Mouse (Mus musculus) brown adipose tissue, adult 24 weeks (tissue): Measurements from ENCODE around the gene Gpr35. TPM values are rescaled to one million over a fixed set of nuclear protein-coding genes. Genes with fewer than 3 reads are reported as not detected.

ENCODE experiments used
- H3K27ac ChIP-seq: fragments of 200-500 bp; replicated peaks from 2 replicates; pipeline ENCODE4 v1.5.1; 2012; ENCODE audit warnings: low read depth, mild to moderate bottlenecking, low read length
- H3K4me1 ChIP-seq: fragments of 200-500 bp; 2 replicates; pipeline ENCODE4 v1.6.1; 2012; ENCODE audit warnings: low read length, mixed read lengths; ENCODE audit not compliant: control insufficient read depth, insufficient read depth, insufficient read length
- H3K4me3 ChIP-seq: fragments of 200-500 bp; 2 replicates; pipeline ENCODE4 v1.5.1; 2012; ENCODE audit warnings: low read depth, mild to moderate bottlenecking, low read length, moderate library complexity; ENCODE audit not compliant: insufficient read depth
- polyA plus RNA-seq: library from polyadenylated mRNA; stranded (reverse); fragments of >200 nt; gene quantifications from 2 replicates; pipeline ENCODE4 v1.2.4, GENCODE M21; 2012; ENCODE audit not compliant: missing spikeins, insufficient read depth, insufficient read length

Gpr35 gene
- polyA plus RNA-seq, 1 experiment = not detected

GRCm38 (mm10) chr1:93031199-93031598, 80.5 kb downstream of the Gpr35 start:
- Histone ChIP-seq H3K4me3 (no peak overlapping the region), H3K27ac (no peak overlapping the region), H3K4me1 (peaks cover 4% of the 10 kb centered on the region; the same call in 1 of the 2 replicates)

DNA sequence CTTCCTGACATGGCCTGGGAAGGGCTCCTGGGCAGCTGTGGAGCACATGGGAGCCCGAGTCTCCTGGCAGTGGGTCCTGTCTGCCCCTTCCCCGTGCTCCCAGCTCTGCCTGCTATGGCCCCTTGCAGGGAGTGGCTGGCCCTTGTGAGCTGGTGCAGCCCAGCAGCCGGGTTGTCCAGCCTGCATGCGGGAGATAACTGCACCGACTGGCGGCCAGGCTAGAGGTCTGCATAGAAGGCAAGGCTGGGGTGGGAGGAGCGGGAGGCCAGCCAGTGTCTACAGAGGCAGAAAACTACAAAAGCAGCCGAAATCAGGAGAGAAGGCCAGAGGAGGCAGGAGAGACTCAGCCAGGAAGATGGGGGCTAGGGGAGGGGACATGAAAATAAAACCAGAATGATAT, 83.3 kb downstream of the Gpr35 start:
- Histone ChIP-seq H3K4me3 (no peak overlapping the region), H3K27ac (no peak overlapping the region), H3K4me1 (peaks cover 2% of the 10 kb centered on the region; the same call in 1 of the 2 replicates)

DNA sequence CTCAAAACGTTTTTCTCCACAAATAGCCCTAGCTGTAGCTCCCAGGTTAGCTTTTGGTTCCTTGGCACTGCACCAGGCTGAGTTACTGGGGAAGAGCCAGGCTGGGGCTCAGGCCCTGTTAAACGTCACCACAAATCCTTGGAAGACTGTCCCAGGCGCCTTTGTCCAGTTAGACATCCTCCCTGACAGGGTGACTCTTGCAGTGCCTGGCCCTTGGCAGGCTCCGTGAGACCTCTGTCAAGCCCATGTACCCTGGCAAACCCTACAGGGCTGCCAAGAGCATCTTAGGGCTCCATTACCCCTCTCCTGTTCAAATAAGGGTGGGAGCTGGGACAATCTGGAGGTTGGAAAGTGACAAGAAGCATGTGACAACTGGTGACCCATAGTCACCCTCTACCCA, 85.3 kb downstream of the Gpr35 start:
- Histone ChIP-seq H3K4me1 (no peaks in the 10 kb centered on the region), H3K4me3 (no peak overlapping the region), H3K27ac (no peak overlapping the region)

Other genes starting within 250 kb of the Gpr35 start
- gene Gpc1, start 119.2 kb upstream of the Gpr35 start, polyA plus RNA-seq = 5.5 and 8.1 TPM in 2 replicates
- gene Ankmy1, start 48.0 kb upstream of the Gpr35 start, polyA plus RNA-seq = 0.40 and 0.54 TPM in 2 replicates
- 25.5 and 29.2 TPM in 2 replicates for gene Dusp28, start 43.9 kb upstream of the Gpr35 start, polyA plus RNA-seq
- gene Rnpepl1, start 40.1 kb upstream of the Gpr35 start, polyA plus RNA-seq = 54.5 and 68.2 TPM in 2 replicates
- gene Capn10, start 16.5 kb upstream of the Gpr35 start, polyA plus RNA-seq = 6.1 and 6.8 TPM in 2 replicates
- not detected in 2 replicates for gene Aqp12, start 55.5 kb downstream of the Gpr35 start, polyA plus RNA-seq
- gene Kif1a, start 151.1 kb downstream of the Gpr35 start, polyA plus RNA-seq = not detected in 2 replicates
- not detected in 2 replicates for gene Agxt, start 184.4 kb downstream of the Gpr35 start, polyA plus RNA-seq
- gene 2310007B03Rik, start 210.1 kb downstream of the Gpr35 start, polyA plus RNA-seq = not detected in 2 replicates
- gene Crocc2, start 217.9 kb downstream of the Gpr35 start, polyA plus RNA-seq = not detected in 2 replicates